Mouse (Mus musculus): ENCODE data around the gene Mndal. TPM values are rescaled to one million over a fixed set of nuclear protein-coding genes. Genes with fewer than 3 reads are reported as not detected.
"Not testable (repeated sequence)": the region's sequence is repeated elsewhere in the genome, so short reads cannot be mapped to it uniquely, and the experiment has no call there.

Mndal gene
- total RNA-seq, 2 experiments from 2014 or later: 39.2 to 48.0 TPM

DNA sequence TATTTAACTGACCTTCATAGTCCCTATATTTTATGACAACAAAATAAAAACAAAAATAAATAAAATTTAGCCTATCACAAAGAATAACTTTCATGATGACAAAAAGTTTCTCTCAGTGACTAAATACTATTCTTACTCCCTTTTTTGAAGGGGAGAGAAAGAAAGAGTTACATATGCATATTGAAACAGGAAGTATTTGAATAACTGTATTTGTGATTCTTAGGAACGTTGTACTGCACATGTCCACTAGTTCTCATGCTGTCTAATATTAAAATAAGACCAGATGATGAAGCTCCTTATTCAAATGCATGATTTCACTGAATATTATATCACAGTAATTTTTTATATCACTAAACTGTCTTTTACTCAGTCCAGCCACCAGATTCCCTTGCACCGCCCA, 140.5 kb downstream of the Mndal start:
- ATAC-seq (replicated peaks; ENCODE audit: low FRiP score, low TSS enrichment, poor library complexity, severe bottlenecking): not testable (repeated sequence)

Other genes starting within 250 kb of the Mndal start
- gene Ifi207, start 200.7 kb downstream of the Mndal start, total RNA-seq (2014; fragmentation: Nextera tagmentation): 0.17 TPM in 1 of 2 replicates, not detected in the other
- gene Ifi207, start 200.7 kb downstream of the Mndal start, total RNA-seq (2017): 0.11 and 0.42 TPM in 2 replicates
- not detected in 2 replicates for gene Ifi204, start 175.5 kb downstream of the Mndal start, total RNA-seq (2014; fragmentation: Nextera tagmentation)
- gene Ifi204, start 175.5 kb downstream of the Mndal start, total RNA-seq (2017): 0.75 and 1.7 TPM in 2 replicates
- gene Ifi211, start 29.4 kb downstream of the Mndal start, total RNA-seq (2014; fragmentation: Nextera tagmentation): not detected in 2 replicates
- gene Ifi211, start 29.4 kb downstream of the Mndal start, total RNA-seq (2017): 2.6 and 4.1 TPM in 2 replicates
- gene Ifi203, start 181 bp upstream of the Mndal start, total RNA-seq (2014; fragmentation: Nextera tagmentation): 21.6 and 24.5 TPM in 2 replicates
- 9.5 and 28.7 TPM in 2 replicates for gene Ifi203, start 181 bp upstream of the Mndal start, total RNA-seq (2017)
- gene Ifi202b, start 40.3 kb upstream of the Mndal start, total RNA-seq (2014; fragmentation: Nextera tagmentation): not detected in 2 replicates
- gene Ifi202b, start 40.3 kb upstream of the Mndal start, total RNA-seq (2017): not detected in 2 replicates
- not detected in 2 replicates for gene Ifi205, start 89.3 kb upstream of the Mndal start, total RNA-seq (2014; fragmentation: Nextera tagmentation)
- 2.9 and 3.1 TPM in 2 replicates for gene Ifi205, start 89.3 kb upstream of the Mndal start, total RNA-seq (2017)
- not detected in 2 replicates for gene Olfr433, start 98.2 kb upstream of the Mndal start, total RNA-seq (2014; fragmentation: Nextera tagmentation)
- gene Olfr433, start 98.2 kb upstream of the Mndal start, total RNA-seq (2017): not detected in 2 replicates
- gene Olfr432, start 106.7 kb upstream of the Mndal start, total RNA-seq (2014; fragmentation: Nextera tagmentation): not detected in 2 replicates
- gene Olfr432, start 106.7 kb upstream of the Mndal start, total RNA-seq (2017): not detected in 2 replicates
- not detected in 2 replicates for gene Olfr430, start 124.1 kb upstream of the Mndal start, total RNA-seq (2014; fragmentation: Nextera tagmentation)
- not detected in 2 replicates for gene Olfr430, start 124.1 kb upstream of the Mndal start, total RNA-seq (2017)
- gene Olfr429, start 141.8 kb upstream of the Mndal start, total RNA-seq (2014; fragmentation: Nextera tagmentation): not detected in 2 replicates
- gene Olfr429, start 141.8 kb upstream of the Mndal start, total RNA-seq (2017): not detected in 2 replicates
- not detected in 2 replicates for gene Olfr427, start 154.4 kb upstream of the Mndal start, total RNA-seq (2014; fragmentation: Nextera tagmentation)
- gene Olfr427, start 154.4 kb upstream of the Mndal start, total RNA-seq (2017): not detected in 2 replicates
- not detected in 2 replicates for gene Olfr231, start 178.7 kb upstream of the Mndal start, total RNA-seq (2014; fragmentation: Nextera tagmentation)
- not detected in 2 replicates for gene Olfr231, start 178.7 kb upstream of the Mndal start, total RNA-seq (2017)
- gene Olfr424, start 189.0 kb upstream of the Mndal start, total RNA-seq (2014; fragmentation: Nextera tagmentation): not detected in 2 replicates
- gene Olfr424, start 189.0 kb upstream of the Mndal start, total RNA-seq (2017): not detected in 2 replicates
- gene Olfr420, start 213.1 kb upstream of the Mndal start, total RNA-seq (2014; fragmentation: Nextera tagmentation): not detected in 2 replicates
- not detected in 2 replicates for gene Olfr420, start 213.1 kb upstream of the Mndal start, total RNA-seq (2017)
- gene Spta1, start 230.3 kb upstream of the Mndal start, total RNA-seq (2014; fragmentation: Nextera tagmentation): 39.3 and 44.3 TPM in 2 replicates
- 50.4 and 72.5 TPM in 2 replicates for gene Spta1, start 230.3 kb upstream of the Mndal start, total RNA-seq (2017)

All from megakaryocyte-erythroid progenitor cell, adult 5-6 weeks (primary cell).